Mouse (Mus musculus): ENCODE data around the gene St6galnac3. TPM values are rescaled to one million over a fixed set of nuclear protein-coding genes. Genes with fewer than 3 reads are reported as not detected.

Gene St6galnac3
- polyA plus RNA-seq, 1 experiment from 2014 or later = 15.8 TPM

DNA sequence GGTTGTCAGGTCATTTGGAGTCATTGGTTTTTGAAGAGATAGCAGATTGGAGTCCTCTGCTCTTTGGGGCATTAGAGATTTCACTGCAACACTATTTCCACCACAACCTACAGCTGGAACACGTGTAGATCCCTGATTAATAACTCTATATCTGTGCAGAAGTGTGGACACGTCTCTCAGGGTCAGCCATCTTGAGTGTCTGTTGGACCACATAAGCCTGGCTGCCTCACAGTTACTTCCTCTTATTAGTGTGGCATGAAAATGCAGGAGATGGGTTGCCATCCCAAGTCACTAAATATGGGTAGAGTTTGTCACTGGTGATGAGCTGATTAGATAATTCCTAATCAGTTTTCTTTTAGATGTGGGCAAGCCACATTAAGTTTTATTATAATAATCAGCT is 385.0 kb downstream of the St6galnac3 start:
- Histone ChIP-seq H3K27ac (no peak overlapping the region), H3K9ac (no peak overlapping the region), H3K4me2 (no peak overlapping the region), H3K9me3 (replicated peaks) (no peaks in the 10 kb centered on the region), H3K27me3 (no peaks in the 10 kb centered on the region), H3K4me1 (replicated peaks) (no peaks in the 10 kb centered on the region), H3K36me3 (no peaks in the 10 kb centered on the region), H3K4me3 (no peak overlapping the region)
- WGBS = 62% methylated on average over 2 of the region's 2 CpGs
- ATAC-seq (replicated peaks; ENCODE audit: insufficient number of reproducible peaks, insufficient read depth, low FRiP score, low read depth) = no peak

DNA sequence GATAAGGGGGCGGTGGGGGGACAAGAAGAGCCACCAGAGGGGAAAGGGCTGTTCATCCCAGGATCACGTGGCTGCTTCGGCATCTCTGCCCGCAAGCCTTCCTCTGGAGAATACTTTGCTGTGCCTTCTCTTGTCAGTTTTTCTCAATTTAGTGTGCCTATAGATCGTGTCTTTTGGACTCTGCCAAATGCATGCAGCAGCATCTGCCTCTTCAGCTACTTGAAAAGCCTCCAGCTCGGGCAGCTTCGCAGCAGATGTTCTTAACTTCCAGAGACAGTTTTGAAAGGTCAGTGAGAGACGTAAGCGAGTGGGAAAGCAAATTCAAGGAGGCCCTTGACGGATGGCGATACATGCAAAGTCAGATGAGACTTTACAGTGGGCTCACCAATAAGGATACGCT is 385.9 kb downstream of the St6galnac3 start:
- Histone ChIP-seq H3K27me3 (no peaks in the 10 kb centered on the region), H3K27ac (no peak overlapping the region), H3K4me3 (no peak overlapping the region), H3K4me1 (replicated peaks) (no peaks in the 10 kb centered on the region), H3K4me2 (no peak overlapping the region), H3K36me3 (no peaks in the 10 kb centered on the region), H3K9ac (no peak overlapping the region), H3K9me3 (replicated peaks) (no peaks in the 10 kb centered on the region)
- WGBS = 66% methylated on average over 12 of the region's 12 CpGs
- ATAC-seq (replicated peaks; ENCODE audit: insufficient number of reproducible peaks, insufficient read depth, low FRiP score, low read depth) = no peak

- H3K27ac ChIP-seq = no peak overlapping the region
- 64% methylated on average over 3 of the region's 3 CpGs for WGBS
- H3K4me2 ChIP-seq = no peak overlapping the region
- no peak overlapping the region for H3K4me3 ChIP-seq
- H3K36me3 ChIP-seq = no peaks in the 10 kb centered on the region
- no peak for ATAC-seq (replicated peaks; ENCODE audit: insufficient number of reproducible peaks, insufficient read depth, low FRiP score, low read depth)
- H3K27me3 ChIP-seq = no peaks in the 10 kb centered on the region
- no peak overlapping the region for H3K9ac ChIP-seq
- no peaks in the 10 kb centered on the region for H3K4me1 ChIP-seq (replicated peaks)
- H3K9me3 ChIP-seq (replicated peaks) = no peaks in the 10 kb centered on the region
Measured at GRCm38 (mm10) chr3:153337779-153338178, 387.2 kb downstream of the St6galnac3 start.

DNA sequence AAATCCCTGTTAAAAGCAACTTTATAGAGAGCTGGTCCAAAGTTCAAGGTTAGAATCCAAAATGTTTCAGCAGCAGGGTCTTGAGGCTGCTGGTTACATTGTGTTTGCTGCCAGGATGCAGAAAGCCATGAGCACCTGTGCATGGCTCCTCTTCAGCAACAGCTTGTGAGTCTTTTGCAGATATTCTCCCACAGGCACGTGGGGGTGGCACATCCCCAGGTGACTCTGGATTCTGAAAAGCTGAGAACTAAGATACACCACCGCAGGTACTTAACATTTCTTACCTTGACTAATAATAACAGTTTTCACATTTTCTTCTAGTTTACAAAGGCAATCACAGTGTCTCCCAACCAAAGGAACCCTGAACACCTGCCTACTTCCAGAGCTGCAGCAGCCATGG is 387.8 kb downstream of the St6galnac3 start:
- Histone ChIP-seq H3K9ac (no peak overlapping the region), H3K4me2 (no peak overlapping the region), H3K4me1 (replicated peaks) (no peaks in the 10 kb centered on the region), H3K9me3 (replicated peaks) (no peaks in the 10 kb centered on the region), H3K4me3 (no peak overlapping the region), H3K27ac (no peak overlapping the region), H3K36me3 (no peaks in the 10 kb centered on the region), H3K27me3 (no peaks in the 10 kb centered on the region)
- no peak for ATAC-seq (replicated peaks; ENCODE audit: insufficient number of reproducible peaks, insufficient read depth, low FRiP score, low read depth)
- 85% methylated on average over 2 of the region's 2 CpGs for WGBS

GRCm38 (mm10) chr3:153334152-153334825 is 390.7 kb downstream of the St6galnac3 start:
- no peaks in the 10 kb centered on the region for H3K36me3 ChIP-seq
- no peak overlapping the region for H3K9ac ChIP-seq
- no peak overlapping the region for H3K4me3 ChIP-seq
- 56% methylated on average over 5 of the region's 5 CpGs for WGBS
- no peaks in the 10 kb centered on the region for H3K4me1 ChIP-seq (replicated peaks)
- H3K4me2 ChIP-seq = no peak overlapping the region
- no peak for ATAC-seq (replicated peaks; ENCODE audit: insufficient number of reproducible peaks, insufficient read depth, low FRiP score, low read depth)
- no peaks in the 10 kb centered on the region for H3K27me3 ChIP-seq
- H3K9me3 ChIP-seq (replicated peaks) = no peaks in the 10 kb centered on the region
- H3K27ac ChIP-seq = no peak overlapping the region

DNA sequence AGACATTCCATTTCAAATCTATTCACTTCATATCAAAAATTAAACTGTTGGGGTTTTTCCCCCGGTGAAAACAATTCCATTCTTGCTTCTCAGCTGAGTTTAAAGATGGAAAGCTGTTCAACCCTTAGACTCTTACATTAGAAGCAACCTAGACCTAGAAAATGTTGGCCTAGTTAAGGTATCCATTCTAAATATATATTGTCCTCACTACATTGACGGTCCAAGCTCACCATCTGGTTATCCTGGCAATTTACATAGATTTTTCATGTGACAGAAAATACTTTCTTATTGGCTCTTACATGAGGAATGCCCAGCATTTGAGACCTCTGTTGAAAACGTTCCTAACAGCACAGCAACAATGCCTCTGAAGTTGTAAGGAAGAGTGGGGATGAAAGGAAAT is 400.7 kb downstream of the St6galnac3 start:
- H3K9ac ChIP-seq = no peak overlapping the region
- H3K36me3 ChIP-seq = no peaks in the 10 kb centered on the region
- H3K9me3 ChIP-seq (replicated peaks) = no peaks in the 10 kb centered on the region
- no peak overlapping the region for H3K27ac ChIP-seq
- no peaks in the 10 kb centered on the region for H3K27me3 ChIP-seq
- no peak for ATAC-seq (replicated peaks; ENCODE audit: insufficient number of reproducible peaks, insufficient read depth, low FRiP score, low read depth)
- WGBS = 54% methylated on average over 3 of the region's 3 CpGs
- no peak overlapping the region for H3K4me3 ChIP-seq
- no peak overlapping the region for H3K4me2 ChIP-seq
- no peaks in the 10 kb centered on the region for H3K4me1 ChIP-seq (replicated peaks)

GRCm38 (mm10) chr3:153323446-153323845 is 401.5 kb downstream of the St6galnac3 start:
- Histone ChIP-seq H3K9ac (no peak overlapping the region), H3K27ac (no peak overlapping the region), H3K27me3 (no peaks in the 10 kb centered on the region), H3K36me3 (no peaks in the 10 kb centered on the region), H3K9me3 (replicated peaks) (no peaks in the 10 kb centered on the region), H3K4me2 (no peak overlapping the region), H3K4me1 (replicated peaks) (no peaks in the 10 kb centered on the region), H3K4me3 (no peak overlapping the region)
- ATAC-seq (replicated peaks; ENCODE audit: insufficient number of reproducible peaks, insufficient read depth, low FRiP score, low read depth) = no peak
- WGBS = 69% methylated on average over 8 of the region's 8 CpGs

DNA sequence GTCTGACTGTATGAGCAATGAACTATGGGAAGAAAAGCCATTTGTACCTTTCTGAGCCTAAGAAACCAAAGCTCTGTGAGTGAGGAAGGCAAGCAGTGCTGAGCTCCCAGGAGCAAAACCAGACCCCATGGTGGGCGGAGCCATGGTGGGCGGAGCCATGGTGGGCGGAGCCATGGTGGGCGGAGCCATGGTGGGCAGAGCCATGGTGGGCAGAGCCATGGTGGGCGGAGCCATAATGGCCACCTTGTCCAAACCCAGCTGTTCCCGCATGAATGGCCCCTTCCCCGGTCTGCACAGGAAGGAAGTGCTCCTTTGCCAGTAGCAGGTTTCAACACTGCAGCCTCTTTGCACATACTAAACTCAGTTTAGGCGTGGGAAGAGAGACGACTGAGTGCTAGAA is 411.4 kb downstream of the St6galnac3 start:
- Histone ChIP-seq H3K4me2 (no peak overlapping the region), H3K36me3 (no peaks in the 10 kb centered on the region), H3K27me3 (no peaks in the 10 kb centered on the region), H3K9ac (no peak overlapping the region), H3K4me3 (no peak overlapping the region), H3K9me3 (replicated peaks) (no peaks in the 10 kb centered on the region), H3K4me1 (replicated peaks) (no peaks in the 10 kb centered on the region), H3K27ac (no peak overlapping the region)
- WGBS = 61% methylated on average over 9 of the region's 9 CpGs
- ATAC-seq (replicated peaks; ENCODE audit: insufficient number of reproducible peaks, insufficient read depth, low FRiP score, low read depth) = no peak

- Histone ChIP-seq H3K27me3 (no peaks in the 10 kb centered on the region), H3K4me3 (no peak overlapping the region), H3K4me1 (replicated peaks) (no peaks in the 10 kb centered on the region), H3K27ac (no peak overlapping the region), H3K9me3 (replicated peaks) (no peaks in the 10 kb centered on the region), H3K9ac (no peak overlapping the region), H3K36me3 (no peaks in the 10 kb centered on the region), H3K4me2 (no peak overlapping the region)
- 86% methylated on average over 9 of the region's 9 CpGs for WGBS
- no peak for ATAC-seq (replicated peaks; ENCODE audit: insufficient number of reproducible peaks, insufficient read depth, low FRiP score, low read depth)
Measured at GRCm38 (mm10) chr3:153313167-153313566, 411.8 kb downstream of the St6galnac3 start.

DNA sequence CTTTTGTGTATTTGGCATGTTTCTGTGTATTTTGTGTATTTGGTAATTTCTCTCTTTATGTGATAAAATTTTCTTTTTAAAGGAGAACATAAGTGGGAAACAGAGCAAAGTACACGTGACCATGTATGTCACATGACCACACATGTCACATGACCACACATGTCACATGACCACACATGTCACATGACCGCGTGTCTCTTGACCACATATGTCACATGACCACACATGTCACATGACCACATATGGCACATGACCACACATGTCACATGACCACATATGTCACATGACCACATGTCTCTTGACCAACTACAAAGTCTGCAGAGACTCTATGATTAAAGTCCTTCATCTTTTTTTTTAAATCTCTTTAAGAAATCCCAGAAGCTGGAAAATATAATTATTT is 413.0 kb downstream of the St6galnac3 start:
- no peaks in the 10 kb centered on the region for H3K4me1 ChIP-seq (replicated peaks)
- H3K4me2 ChIP-seq = no peak overlapping the region
- H3K27ac ChIP-seq = no peak overlapping the region
- ATAC-seq (replicated peaks; ENCODE audit: insufficient number of reproducible peaks, insufficient read depth, low FRiP score, low read depth) = no peak
- H3K9me3 ChIP-seq (replicated peaks) = no peaks in the 10 kb centered on the region
- no peaks in the 10 kb centered on the region for H3K36me3 ChIP-seq
- H3K9ac ChIP-seq = no peak overlapping the region
- 84% methylated on average over 3 of the region's 3 CpGs for WGBS
- H3K4me3 ChIP-seq = no peak overlapping the region
- no peaks in the 10 kb centered on the region for H3K27me3 ChIP-seq

DNA sequence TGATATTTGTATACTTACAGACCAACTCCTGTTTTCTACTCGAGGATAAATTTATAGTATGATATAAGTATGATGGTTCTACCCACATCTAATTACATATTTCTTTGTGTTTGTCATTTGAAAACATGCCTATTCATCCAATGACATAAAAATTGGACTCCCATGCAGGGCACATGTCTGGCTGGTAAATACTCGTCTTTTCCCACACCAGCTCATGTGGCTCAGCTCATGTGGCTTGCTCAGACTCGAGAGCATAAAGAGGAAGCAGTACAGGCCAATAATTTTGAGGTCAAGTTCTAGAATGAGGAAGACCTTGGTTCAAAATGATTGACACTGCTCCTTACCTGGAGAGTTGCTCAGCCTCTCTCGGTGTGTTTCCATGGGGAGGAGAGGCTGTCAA is 416.6 kb downstream of the St6galnac3 start:
- H3K4me1 ChIP-seq (replicated peaks) = no peaks in the 10 kb centered on the region
- no peak for ATAC-seq (replicated peaks; ENCODE audit: insufficient number of reproducible peaks, insufficient read depth, low FRiP score, low read depth)
- H3K4me2 ChIP-seq = no peak overlapping the region
- H3K36me3 ChIP-seq = no peaks in the 10 kb centered on the region
- no peak overlapping the region for H3K9ac ChIP-seq
- no peak overlapping the region for H3K4me3 ChIP-seq
- H3K27ac ChIP-seq = no peak overlapping the region
- 73% methylated on average over 4 of the region's 4 CpGs for WGBS
- no peaks in the 10 kb centered on the region for H3K9me3 ChIP-seq (replicated peaks)
- H3K27me3 ChIP-seq = no peaks in the 10 kb centered on the region

DNA sequence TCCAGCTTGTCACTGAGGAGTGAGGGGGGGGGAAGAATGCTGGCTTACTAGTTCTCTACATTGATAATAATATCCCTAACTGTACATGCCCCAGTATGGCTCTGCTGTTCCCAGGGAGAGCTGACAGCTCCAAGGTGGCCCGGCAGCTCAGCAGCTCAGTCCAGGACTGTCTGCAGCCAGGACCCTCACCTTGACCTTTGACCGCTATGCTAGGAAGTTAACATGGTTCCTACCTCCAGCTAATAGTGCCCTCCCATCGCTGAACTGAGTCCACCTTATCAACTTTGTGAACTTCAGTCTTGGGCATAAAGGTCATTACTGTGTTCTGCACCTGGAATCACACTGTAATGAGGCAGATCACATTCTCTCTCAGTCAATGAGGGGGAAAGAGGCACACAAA is 419.8 kb downstream of the St6galnac3 start:
- Histone ChIP-seq H3K27ac (no peak overlapping the region), H3K36me3 (no peaks in the 10 kb centered on the region), H3K27me3 (no peaks in the 10 kb centered on the region), H3K4me2 (no peak overlapping the region), H3K9me3 (replicated peaks) (no peaks in the 10 kb centered on the region), H3K4me3 (no peak overlapping the region), H3K4me1 (replicated peaks) (no peaks in the 10 kb centered on the region), H3K9ac (no peak overlapping the region)
- WGBS = 73% methylated on average over 3 of the region's 3 CpGs
- no peak; the same call in 1 of the 2 replicates for ATAC-seq (replicated peaks; ENCODE audit: insufficient number of reproducible peaks, insufficient read depth, low FRiP score, low read depth)
